Mouse (Mus musculus) Muller cell, postnatal 12 days (primary cell): Measurements from ENCODE around the gene Gpr182.
"Not testable (repeated sequence)": the region's sequence is repeated elsewhere in the genome, so short reads cannot be mapped to it uniquely, and the experiment has no call there.

ENCODE experiments used
- DNase-seq: peaks from one replicate; pipeline ENCODE4 v3.0.0-alpha.2; 2015; ENCODE audit errors: inconsistent ontology term

The Gpr182 gene

GRCm38 (mm10) chr10:127751548-127751947 lies at the start of gene Gpr182:
TSS of gene Gpr182 (minus strand) at chr10:127751732.
- no peak for DNase-seq

- no peak for DNase-seq
Observed at GRCm38 (mm10) chr10:127800891-127801290, 49.4 kb upstream of the Gpr182 start, which contains the start of gene Rdh16. TSS of gene Rdh16 (plus strand) at chr10:127801152.

- DNase-seq = no peak
Observed at GRCm38 (mm10) chr10:127799295-127799694, 47.8 kb upstream of the Gpr182 start.

- not testable (repeated sequence) for DNase-seq
Observed at GRCm38 (mm10) chr10:127785411-127785810, 33.9 kb upstream of the Gpr182 start.

- not testable (repeated sequence) for DNase-seq
Observed at GRCm38 (mm10) chr10:127782321-127782720, 30.8 kb upstream of the Gpr182 start.

GRCm38 (mm10) chr10:127776011-127776410 lies 24.5 kb upstream of the Gpr182 start, which contains the start of gene Rdh9:
TSS of gene Rdh9 (plus strand) at chr10:127776386.
- DNase-seq = no peak

- DNase-seq = no peak
Observed at GRCm38 (mm10) chr10:127766564-127766963, 15.0 kb upstream of the Gpr182 start.

GRCm38 (mm10) chr10:127763914-127764680 lies 12.6 kb upstream of the Gpr182 start:
- no peak for DNase-seq

GRCm38 (mm10) chr10:127762926-127763325 lies 11.4 kb upstream of the Gpr182 start:
- DNase-seq = not testable (repeated sequence)

- DNase-seq = no peak
Observed at GRCm38 (mm10) chr10:127759181-127760110, 7.9 kb upstream of the Gpr182 start, which contains the start of the genes Rdh1 and Rdh16f1. TSS of gene Rdh1 (plus strand) at chr10:127759721. TSS of gene Rdh16f1 (plus strand) at chr10:127759787.

GRCm38 (mm10) chr10:127755770-127756468 lies 4.4 kb upstream of the Gpr182 start:
- DNase-seq = no peak

GRCm38 (mm10) chr10:127755246-127755645 lies 3.7 kb upstream of the Gpr182 start:
- no peak for DNase-seq

- DNase-seq = no peak
Observed at GRCm38 (mm10) chr10:127754566-127755166, 3.1 kb upstream of the Gpr182 start.

GRCm38 (mm10) chr10:127750136-127750777 lies 1.3 kb downstream of the Gpr182 start:
- DNase-seq = no peak

GRCm38 (mm10) chr10:127748847-127749612 lies 2.5 kb downstream of the Gpr182 start:
- no peak for DNase-seq

- DNase-seq = no peak
Observed at GRCm38 (mm10) chr10:127747254-127747653, 4.3 kb downstream of the Gpr182 start.

GRCm38 (mm10) chr10:127745886-127746285 lies 5.6 kb downstream of the Gpr182 start:
- no peak for DNase-seq

GRCm38 (mm10) chr10:127744661-127745060 lies 6.9 kb downstream of the Gpr182 start:
- DNase-seq = peak; percentile 27

- peak; percentile 59 for DNase-seq
Observed at GRCm38 (mm10) chr10:127739661-127740161, 11.8 kb downstream of the Gpr182 start.
